Mouse (Mus musculus) erythroblast, adult 5-6 weeks (primary cell): ENCODE data around the gene Sept7. TPM values are rescaled to one million over a fixed set of nuclear protein-coding genes. Genes with fewer than 3 reads are reported as not detected.
"Not testable (repeated sequence)": the region's sequence is repeated elsewhere in the genome, so short reads cannot be mapped to it uniquely, and the experiment has no call there.

Experiments
- ATAC-seq: replicated peaks from 2 replicates; pipeline ENCODE4 v1.8.0; 2016; ENCODE audit warnings: moderate number of reproducible peaks, mild to moderate bottlenecking, moderate TSS enrichment, inconsistent platforms; ENCODE audit not compliant: poor library complexity, low FRiP score, severe bottlenecking
- total RNA-seq, 2 experiments: library from RNA; stranded (forward) in 1 of 2; stranded (reverse) in 1 of 2; fragments of 150-400 nt in 1 of 2; fragments of 200-764, 138-1000 nt in 1 of 2; gene quantifications; 2 replicates each; pipeline versions ENCODE4 v1.2.3 to v1.2.4; 2015 to 2017; ENCODE audit warnings: low replicate concordance in 2 of 2

Sept7 gene
- total RNA-seq (2015; ENCODE audit: low replicate concordance) (90.1 and 100 TPM in 2 replicates), total RNA-seq (2017; ENCODE audit: low replicate concordance) (90.7 and 93.5 TPM in 2 replicates)

DNA sequence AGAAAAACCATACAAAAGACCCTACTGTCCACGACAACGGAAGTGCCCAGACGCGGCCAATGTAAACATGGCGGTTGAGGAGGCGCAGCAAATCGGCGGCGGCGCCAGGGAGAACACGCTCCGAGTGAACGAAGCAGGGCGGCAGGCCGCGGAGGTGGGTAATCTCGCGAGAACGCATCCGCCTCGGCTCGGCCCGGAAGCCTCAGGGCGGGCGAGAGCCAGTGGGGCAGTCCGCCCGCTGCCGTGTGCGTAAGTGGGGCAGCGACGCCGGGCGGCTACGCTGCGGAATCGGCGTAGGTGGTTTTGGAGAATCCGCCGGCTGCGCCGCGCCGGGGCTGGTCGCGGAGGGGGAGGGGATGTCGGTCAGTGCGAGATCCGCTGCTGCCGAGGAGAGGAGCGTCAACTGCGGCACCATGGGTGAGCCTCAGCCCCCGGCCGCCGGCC, at the start of gene Sept7:
Sept7 (plus strand) TSS at position 157 of the 444 bp plus-strand sequence.
- peak; percentile 95 for ATAC-seq

DNA sequence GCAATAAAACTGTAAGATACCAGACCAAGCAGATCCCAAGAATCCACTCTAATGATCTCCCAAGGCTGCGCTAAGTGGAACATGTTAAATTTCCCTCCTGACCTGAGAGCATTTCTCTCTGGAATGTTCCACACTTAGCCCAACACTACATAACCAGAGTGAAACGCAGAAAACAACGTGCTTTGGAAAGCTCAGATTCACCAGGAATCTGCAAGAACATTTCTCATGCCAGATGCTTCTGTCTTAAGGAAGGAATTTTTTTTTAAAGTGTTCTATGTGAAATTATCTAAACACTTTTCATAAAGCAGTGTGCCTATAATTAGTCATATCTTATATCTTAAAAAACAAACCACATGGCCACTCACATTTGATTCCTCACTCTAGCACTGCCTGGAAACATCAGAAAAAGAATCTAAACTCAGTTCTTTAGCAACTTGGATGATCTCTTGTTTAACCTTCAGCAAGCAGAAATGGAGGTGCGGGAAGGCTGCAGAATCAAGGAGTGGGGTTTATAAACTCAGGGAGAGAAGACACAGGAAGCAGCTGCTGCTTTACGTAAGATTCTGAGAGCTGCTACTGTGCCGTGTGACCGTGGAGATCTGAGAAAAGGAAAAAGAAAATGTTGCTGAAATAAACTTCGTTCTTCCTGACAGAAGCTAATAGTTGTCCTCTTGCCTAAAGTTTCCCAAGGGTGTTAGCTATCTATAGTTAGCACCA, 44.0 kb upstream of the Sept7 start:
- ATAC-seq, result no peak

DNA sequence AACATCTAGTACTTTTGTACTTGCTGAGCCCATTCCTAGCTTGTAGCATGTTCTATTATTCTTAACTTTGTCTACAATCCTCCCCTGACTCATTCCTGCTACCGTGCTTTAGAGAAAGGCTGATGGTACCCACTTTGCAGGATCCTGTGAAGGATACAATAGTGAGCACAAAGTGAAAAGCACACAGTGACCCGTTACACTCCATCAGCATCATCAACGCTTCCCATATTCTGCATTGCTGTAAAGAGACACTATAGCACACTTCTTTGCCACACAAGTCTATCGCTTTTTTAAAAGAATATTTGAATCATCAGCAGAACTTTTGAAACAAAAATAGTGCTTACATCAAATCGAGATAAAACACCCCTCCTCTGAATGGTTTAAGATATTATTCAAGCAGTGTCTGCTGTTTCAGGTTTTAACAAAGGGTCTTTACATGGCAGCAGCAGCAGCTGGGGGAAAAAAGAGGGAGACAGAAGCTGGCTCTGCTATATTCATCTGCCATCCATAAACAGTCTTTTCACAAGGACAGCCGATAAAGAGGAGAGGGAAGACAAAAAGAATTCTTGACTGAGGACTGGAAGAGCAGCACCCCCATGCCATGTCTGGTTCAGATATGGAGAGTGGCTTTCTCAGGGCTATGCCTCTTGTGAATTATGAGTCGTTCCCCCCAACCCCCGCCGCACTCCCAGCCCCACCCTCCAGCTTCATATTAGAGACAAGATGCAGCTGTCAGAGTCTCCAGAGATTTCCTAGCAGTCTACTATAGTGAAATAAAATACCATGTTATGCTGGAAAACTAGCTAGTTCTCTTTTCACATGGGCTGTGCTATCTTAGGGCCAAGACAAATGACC, 39.7 kb upstream of the Sept7 start:
- no peak for ATAC-seq

DNA sequence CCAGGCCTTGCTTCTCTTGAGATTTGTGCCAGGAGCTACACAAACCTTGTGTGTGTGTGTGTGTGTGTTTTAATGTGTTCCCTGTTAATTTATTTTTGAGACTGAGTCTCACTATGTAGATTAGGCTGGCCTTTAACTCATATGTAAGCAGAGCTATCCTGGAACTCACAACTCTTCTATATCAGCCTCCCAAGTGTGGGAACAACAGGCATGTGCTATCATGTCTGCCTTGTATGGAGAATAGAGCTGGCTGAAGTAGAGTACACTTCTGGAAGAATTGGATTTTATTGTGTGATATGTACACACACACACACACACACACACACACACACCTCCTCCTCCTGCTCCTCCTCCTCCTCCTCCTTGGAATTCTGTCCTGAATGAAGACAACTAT, 39.1 kb upstream of the Sept7 start:
- no peak for ATAC-seq

DNA sequence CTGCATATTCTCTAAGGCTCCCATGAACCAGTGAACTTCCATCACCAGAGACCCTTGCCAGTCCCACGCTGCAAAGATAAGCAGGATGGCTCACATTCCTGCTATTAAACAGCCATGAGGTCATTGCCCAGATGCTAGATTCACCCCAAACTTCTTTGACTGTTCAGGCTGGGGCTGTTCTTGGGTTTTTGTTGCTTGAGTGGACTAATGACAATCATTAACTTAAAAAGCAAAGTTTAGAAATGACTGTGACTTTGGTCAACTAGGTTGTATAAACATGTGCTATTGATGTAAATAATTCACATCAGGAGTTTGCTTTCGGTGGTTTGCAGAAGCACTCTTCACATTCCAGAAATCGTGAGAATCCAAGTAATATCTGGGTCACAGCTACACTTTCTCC, 36.8 kb upstream of the Sept7 start:
- ATAC-seq, result no peak

DNA sequence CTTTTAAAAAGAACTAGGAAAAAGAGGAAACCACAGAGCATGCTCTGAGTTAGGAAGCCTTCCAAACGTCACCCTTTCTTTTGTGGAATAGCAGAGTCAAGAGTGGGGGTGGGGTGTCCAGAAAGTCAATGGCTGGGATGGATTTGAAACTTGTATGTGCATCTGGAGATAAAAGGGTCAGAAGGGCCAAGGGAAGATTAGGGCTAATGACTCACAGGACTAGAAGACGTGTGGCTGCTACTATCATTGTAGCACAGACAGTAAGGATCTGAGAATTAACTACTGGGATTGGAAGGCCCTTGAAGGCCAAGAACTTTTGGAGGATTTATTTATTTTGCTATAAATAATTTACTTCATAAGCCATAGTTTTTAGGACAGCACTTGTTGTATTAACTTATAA, 36.0 kb upstream of the Sept7 start:
- no peak for ATAC-seq

DNA sequence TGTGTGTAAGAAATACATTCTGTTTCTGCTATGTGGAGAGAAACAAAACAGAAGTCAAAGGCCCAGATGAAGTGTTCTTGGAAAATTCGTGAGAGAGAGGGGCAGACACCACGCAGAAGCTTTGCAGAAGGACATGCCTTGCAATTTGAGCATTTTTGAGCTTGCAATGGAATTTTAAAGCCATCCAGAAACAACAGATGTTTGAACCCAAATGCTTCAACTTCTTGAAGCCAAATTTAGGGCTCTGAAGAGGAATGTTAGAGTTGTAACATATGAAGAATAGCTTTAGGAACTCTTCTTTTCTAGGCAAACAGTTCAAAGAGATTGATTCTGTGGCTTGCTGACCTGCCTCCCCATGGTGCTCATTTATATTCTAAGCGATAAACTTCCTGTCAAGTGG, 33.3 kb upstream of the Sept7 start:
- no peak for ATAC-seq

DNA sequence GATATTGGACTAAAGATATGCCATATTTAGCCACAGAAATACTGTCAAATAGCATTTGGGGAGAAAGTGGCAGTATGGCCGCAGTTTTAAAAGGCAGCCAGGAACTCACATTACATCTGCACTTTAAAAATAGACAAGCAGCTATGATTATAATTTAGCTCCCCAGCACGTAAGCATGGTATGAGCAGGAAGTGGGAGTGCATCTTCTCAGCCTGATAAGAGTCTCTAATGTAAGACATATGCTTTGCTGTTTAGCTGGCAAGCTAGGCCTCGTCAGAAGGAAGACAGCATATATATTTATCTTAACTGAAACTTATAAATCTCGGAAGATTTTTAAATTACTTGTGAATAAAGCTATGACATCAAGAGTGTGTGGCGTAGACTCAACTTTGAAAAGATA, 32.4 kb upstream of the Sept7 start:
- no peak for ATAC-seq

DNA sequence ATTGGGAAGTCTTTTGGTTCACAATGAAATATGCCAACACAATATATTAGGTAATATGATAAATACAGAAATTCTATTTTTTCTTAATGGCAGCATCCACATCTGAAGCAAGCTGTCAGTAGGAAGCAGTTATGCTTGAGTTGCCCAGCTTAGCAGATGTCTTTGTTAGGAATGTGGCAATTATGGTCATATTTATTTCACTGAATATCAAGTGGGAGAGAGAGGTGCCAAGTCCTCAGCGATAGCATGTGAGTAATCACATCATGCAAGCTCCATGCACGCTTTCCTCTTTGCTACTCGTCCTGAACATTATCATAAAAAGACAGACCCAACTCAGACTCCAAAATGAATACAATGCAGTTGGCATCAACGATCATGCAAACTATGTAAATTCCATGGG, 27.3 kb upstream of the Sept7 start:
- ATAC-seq, result no peak

DNA sequence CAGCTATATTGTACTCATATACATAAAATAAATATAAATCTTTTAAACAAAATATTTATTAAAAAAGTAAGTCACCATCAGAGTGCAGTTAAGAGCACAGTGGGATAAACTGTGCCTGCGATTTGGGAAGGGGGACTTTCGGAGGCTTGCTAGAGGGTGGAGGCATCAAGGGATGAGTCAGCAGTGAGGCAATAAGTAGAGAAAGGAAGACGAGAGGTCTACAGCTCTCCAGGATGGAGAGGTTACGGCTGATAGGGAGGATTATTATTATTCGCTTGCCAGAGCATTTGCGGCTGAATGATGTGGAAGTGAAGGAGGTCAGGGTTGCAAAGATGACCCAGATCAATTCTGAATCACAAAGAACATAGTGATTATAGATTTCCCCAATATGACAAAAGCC, 22.5 kb upstream of the Sept7 start:
- no peak for ATAC-seq

DNA sequence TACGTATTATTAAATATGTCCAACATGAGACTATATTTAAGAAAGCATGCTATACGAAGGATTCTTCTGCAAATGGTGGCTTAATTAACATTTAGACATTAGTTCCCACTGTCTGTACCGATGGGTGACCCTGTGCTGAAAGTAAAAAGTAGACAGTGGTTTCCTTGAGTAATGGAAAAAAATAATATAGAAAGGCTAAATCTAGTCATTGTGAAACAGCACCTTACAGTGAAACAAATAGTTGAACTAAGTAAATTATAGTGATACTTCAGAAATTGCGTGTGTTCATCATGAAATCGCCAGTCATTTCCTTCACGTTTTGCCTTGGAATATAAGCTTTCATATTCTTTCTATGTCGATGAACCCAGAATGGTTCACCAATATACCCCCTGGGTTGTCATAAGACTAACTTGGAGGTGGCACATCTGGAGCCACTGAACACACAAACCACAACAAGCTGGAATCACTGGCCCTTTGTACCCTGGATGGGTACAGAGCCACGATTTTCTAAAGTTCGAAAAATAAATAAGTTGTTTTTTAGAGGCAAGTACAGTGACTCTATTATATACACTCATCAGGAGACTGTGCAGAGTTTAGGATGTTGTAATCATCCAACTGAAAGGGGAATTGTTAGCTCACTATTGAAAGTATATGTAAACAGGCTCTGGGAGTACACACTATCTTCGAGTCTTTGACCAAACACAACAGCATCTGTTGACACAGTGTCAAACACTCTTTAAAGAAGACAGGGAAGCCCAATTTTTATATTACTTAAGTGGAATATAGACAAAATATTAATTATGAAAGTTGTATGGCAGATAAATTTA, 21.8 kb upstream of the Sept7 start:
- ATAC-seq, result no peak

DNA sequence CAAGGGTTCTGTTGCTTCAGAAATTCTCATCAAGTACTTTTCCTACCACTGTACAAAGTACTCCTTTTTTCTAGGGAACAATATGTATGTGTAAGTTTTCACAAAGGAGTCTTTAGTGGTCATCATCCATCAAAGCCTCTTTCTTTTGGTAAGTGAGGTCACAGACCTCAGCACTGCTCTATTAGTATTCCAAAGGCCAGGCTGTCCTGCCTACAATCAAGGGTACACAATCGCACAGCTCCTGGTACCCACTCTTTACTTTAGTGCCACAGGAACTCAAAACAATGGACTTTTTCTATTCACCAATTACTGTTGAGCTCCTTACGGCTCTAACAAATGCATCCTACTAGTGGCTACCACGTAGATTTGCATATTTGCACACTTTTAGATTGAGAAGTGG, 11.2 kb upstream of the Sept7 start:
- no peak for ATAC-seq

DNA sequence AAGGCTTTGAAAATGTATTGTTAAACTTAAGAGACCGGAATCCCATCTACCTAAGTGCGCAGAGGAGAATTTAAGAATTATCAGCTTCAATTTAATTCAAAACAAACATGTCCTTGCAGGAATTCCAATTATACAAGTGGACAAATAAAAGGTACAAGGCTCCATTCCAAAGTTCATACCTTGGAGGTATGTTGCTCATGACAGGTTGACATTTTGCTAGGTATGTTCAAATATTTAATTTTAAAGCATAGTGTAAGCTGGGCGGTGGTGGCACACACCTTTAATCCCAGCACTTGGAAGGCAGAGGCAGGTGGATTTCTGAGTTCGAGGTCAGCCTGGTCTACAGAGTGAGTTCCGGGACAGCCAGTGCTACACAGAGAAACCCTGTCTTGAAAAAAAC, 10.5 kb upstream of the Sept7 start:
- ATAC-seq, result not testable (repeated sequence)

DNA sequence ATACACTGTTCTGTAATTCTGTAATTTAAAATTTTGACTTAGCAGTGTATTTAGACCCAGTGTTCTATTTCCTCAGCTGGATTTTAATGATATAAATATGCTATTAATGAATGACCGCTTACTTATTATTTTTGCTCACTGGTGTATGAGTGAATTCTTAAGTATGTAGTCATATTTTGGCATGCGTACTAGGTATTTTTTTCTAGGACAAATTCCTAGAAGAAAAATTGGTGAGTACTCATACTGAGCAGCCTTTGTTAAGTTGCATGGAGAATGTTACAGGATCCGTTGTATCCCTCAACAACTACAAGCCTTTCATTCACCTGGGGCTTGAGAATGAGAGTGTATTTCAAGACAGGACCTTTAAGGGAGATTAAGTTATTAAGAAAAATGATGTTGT, 10.0 kb upstream of the Sept7 start:
- ATAC-seq, result no peak

DNA sequence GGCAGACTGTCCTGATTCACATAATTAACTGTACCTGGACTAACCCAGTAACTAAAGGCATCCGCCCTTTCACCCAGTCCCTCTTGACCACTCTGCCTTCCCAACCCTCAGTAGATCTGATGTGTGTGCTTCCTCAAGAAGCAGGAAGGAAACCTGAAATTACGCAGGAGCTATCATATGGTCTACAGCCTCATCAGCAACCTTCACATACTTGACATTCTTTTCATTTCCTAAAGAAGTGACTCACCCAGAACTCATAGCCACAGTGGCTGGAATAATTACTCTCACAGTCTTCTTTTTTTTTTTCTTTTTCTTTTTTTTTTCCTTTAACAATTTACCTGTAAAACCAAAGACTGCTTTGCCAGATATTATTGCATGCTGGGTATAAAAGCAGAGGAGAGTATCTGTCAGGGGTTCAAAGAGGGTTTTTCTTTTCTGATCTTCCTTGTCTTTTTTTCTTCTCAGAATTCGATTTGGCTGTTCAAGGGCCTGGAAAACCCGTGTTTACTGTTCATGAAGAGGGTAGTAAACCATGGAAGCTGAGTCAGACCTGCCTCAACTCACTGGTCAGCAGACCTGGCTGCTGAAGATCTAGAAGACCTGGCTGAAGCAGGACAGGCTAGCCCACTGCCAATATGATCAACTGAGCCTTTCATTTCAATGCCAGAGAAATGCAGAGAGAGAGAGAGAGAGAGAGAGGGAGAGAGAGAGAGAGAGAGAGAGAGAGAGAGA, 8.1 kb upstream of the Sept7 start:
- no peak for ATAC-seq

DNA sequence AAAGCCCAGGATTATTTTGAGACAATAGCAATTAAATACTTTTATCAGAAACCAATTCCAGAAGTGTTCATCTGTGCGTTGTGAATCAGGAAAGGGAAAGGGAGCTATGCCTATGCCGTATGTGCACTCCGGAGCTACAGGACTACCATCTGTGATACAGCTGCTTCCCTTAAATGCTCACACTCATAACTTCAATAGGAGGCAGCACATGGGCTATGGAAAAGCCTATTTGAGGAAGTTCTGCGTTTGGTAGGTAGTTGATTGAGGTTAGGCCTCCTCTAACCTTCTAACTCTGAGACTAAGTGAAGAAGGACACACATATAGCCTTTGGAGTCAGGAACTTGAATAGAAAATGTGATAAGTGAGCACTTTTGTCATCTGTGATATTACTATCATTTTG, 7.1 kb upstream of the Sept7 start:
- ATAC-seq, result no peak

DNA sequence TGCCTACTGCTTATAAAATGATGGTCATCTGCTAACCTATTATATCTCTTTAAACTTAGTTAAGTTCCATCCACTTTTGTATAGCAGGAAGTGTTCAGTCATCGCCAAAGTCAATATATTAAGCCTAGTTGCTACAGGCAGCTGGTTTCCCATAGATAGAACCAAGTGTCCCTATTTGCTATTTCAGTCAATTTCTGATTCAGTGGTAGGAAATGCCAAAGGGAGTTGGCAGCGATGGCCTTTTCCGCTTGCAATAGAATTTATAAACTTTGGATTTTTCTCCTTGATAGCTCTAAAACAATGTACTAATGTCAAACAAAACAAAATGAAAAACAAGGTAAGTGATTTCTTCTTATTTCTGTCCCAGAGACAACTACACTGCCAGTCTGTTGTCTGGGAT, 5.7 kb upstream of the Sept7 start:
- ATAC-seq, result no peak

DNA sequence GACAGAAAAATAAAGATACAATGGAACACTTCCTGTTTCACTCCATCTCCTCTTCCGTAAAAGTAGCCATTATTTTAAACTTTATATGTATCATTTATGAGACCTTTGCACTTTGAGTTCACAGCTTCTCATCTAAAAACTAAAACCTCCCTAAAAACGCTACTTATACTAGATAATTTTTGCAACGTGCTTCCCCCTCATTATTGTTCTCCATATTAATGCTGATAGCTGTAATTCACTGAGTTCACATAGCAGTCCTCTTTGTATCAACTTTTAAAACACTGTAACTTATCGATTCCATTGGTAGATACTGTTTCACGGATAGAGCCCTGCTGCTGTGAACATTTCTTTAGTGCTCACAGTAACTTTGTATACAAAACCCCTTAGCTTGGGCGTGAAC, 1.1 kb upstream of the Sept7 start:
- ATAC-seq, result no peak; the same call in 1 of the 2 replicates

DNA sequence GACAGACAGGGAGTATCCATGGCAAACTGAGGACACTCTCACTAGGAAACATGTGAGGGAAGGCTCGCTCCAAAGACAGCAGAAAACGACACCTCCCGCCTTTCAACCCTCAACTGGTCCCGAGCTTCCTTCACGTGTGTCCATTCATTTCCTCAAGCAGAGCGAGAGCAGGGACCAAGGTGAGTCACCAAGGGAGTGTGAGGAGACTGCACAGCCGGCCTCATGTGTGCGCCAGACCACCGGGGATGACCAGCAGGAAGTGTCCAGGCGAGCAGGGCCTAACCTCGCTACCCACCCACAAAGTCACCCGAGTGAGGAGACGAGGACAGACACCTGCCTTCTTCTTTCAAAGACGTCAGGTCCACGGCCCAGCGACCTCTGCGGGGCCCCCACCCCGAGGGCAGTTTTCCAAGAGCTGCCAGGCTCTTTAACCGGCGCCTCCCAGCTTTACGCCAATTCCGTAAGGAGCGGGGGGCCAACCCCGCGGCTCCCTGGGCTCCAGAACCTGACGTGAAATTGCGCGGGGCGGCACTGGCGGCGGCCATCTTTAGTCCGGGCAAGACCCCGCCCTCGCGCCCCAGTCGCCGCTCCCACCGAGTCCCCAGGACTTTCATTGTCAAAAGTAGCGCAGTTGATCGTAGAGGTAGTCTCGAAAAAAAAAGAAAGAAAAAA, 492 bp upstream of the Sept7 start:
- peak; percentile 78 for ATAC-seq
